Mouse (Mus musculus): ENCODE measurements at regions not wholly inside any gene's neighbourhood (a gene's known extent, or its start where the extent isn't known, plus 50 kb on each side); places are given as distances from the start of the nearest gene placed in this dataset.

- DNase-seq (ENCODE audit: low spot score): no peak
- Histone ChIP-seq H3K4me2 (replicated peaks; ENCODE audit: low read depth, low read length) (no peak overlapping the region), H3K9me3 (ENCODE audit: low read length) (no peaks in the 10 kb centered on the region), H3K36me3 (ENCODE audit: insufficient read depth, low read length) (no peaks in the 10 kb centered on the region), H3K4me1 (ENCODE audit: insufficient read depth, low read depth, low read length) (no peaks in the 10 kb centered on the region), H3K27ac (ENCODE audit: low read length) (no peak overlapping the region), H3K9ac (replicated peaks; ENCODE audit: low read depth) (no peak overlapping the region), H3K4me3 (ENCODE audit: low read depth, low read length) (no peak overlapping the region), H3K27me3 (replicated peaks; ENCODE audit: insufficient read depth, low read length) (no peaks in the 10 kb centered on the region)
- ATAC-seq: no peak
- no peak for TF ChIP-seq CTCF (IDR thresholded peaks at IDR 0.05)
- TF ChIP-seq EP300 (IDR thresholded peaks at IDR 0.05): no peak
- 54% methylated on average over 3 of the region's 3 CpGs for WGBS
These were observed 129.4 kb upstream of the Ncam1 start for GRCm38 (mm10) chr9:49928041-49928656.

DNA sequence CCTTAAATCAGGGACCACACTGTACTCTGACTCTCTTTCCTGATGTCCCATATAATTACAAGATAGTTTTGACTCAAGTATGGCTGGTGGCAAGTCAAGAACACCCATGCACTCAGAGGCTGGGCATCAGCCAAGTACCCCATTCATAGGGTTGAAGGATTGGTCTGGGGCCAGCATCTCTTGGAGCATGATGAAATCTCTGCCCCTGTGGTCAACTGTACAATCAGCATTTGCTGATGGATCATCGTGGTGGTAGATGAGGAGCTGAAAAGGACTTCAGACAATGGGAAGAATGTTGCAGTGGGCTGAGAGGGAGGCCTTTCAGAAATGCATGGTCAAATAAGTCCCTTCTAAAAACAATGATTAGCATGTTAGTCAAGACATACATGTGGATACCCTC, 128.6 kb upstream of the Ncam1 start:
- WGBS: 38% methylated on average over 1 of the region's 1 CpGs
- Histone ChIP-seq H3K9me3 (ENCODE audit: low read length) (no peaks in the 10 kb centered on the region), H3K27me3 (replicated peaks; ENCODE audit: insufficient read depth, low read length) (no peaks in the 10 kb centered on the region), H3K36me3 (ENCODE audit: insufficient read depth, low read length) (no peaks in the 10 kb centered on the region), H3K4me1 (ENCODE audit: insufficient read depth, low read depth, low read length) (no peaks in the 10 kb centered on the region), H3K27ac (ENCODE audit: low read length) (no peak overlapping the region), H3K4me2 (replicated peaks; ENCODE audit: low read depth, low read length) (no peak overlapping the region), H3K9ac (replicated peaks; ENCODE audit: low read depth) (no peak overlapping the region), H3K4me3 (ENCODE audit: low read depth, low read length) (no peak overlapping the region)
- no peak for ATAC-seq
- TF ChIP-seq EP300 (IDR thresholded peaks at IDR 0.05) (no peak), CTCF (IDR thresholded peaks at IDR 0.05) (no peak)
- no peak for DNase-seq (ENCODE audit: low spot score)

DNA sequence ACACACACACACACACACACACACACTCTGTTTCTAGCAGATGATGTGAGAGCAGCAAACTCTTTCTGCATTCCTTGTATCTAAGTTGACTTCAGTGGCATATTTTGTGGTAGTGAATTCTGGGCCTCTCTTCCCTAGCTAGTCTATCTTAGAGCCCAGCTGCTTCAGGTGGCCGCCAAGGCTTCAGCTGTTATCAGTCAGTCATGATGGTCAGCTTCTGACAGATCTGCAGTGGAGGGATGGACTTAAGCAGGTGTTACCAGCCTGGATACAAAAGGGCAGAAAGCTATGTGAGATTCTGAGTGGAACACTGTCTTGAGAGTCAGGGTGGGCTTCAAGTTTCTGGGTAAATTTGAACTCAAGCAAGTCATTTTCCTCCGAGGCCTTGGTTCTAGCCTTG, 127.1 kb upstream of the Ncam1 start:
- ATAC-seq: no peak
- 82% methylated on average over 2 of the region's 2 CpGs for WGBS
- no peak for TF ChIP-seq CTCF (IDR thresholded peaks at IDR 0.05)
- TF ChIP-seq EP300 (IDR thresholded peaks at IDR 0.05): no peak
- no peaks in the 10 kb centered on the region for H3K27me3 ChIP-seq (replicated peaks; ENCODE audit: insufficient read depth, low read length)
- no peak overlapping the region for H3K9ac ChIP-seq (replicated peaks; ENCODE audit: low read depth)
- H3K4me3 ChIP-seq (ENCODE audit: low read depth, low read length): no peak overlapping the region
- no peak overlapping the region for H3K27ac ChIP-seq (ENCODE audit: low read length)
- H3K36me3 ChIP-seq (ENCODE audit: insufficient read depth, low read length): no peaks in the 10 kb centered on the region
- H3K9me3 ChIP-seq (ENCODE audit: low read length): no peaks in the 10 kb centered on the region
- no peaks in the 10 kb centered on the region for H3K4me1 ChIP-seq (ENCODE audit: insufficient read depth, low read depth, low read length)
- DNase-seq (ENCODE audit: low spot score): no peak
- H3K4me2 ChIP-seq (replicated peaks; ENCODE audit: low read depth, low read length): no peak overlapping the region

GRCm38 (mm10) chr9:49923981-49924501, 125.3 kb upstream of the Ncam1 start:
- no peaks in the 10 kb centered on the region for H3K27me3 ChIP-seq (replicated peaks; ENCODE audit: insufficient read depth, low read length)
- no peak overlapping the region for H3K9ac ChIP-seq (replicated peaks; ENCODE audit: low read depth)
- no peaks in the 10 kb centered on the region for H3K36me3 ChIP-seq (ENCODE audit: insufficient read depth, low read length)
- H3K4me2 ChIP-seq (replicated peaks; ENCODE audit: low read depth, low read length): no peak overlapping the region
- H3K27ac ChIP-seq (ENCODE audit: low read length): no peak overlapping the region
- 8% methylated on average over 4 of the region's 4 CpGs for WGBS
- ATAC-seq (0 out of 2 replicates have a peak, but pooled peaks have one; percentile 9), DNase-seq (ENCODE audit: low spot score) (peak; percentile 30)
- no peak for TF ChIP-seq EP300 (IDR thresholded peaks at IDR 0.05)
- no peak for TF ChIP-seq CTCF (IDR thresholded peaks at IDR 0.05)
- H3K9me3 ChIP-seq (ENCODE audit: low read length): no peaks in the 10 kb centered on the region
- no peaks in the 10 kb centered on the region for H3K4me1 ChIP-seq (ENCODE audit: insufficient read depth, low read depth, low read length)
- H3K4me3 ChIP-seq (ENCODE audit: low read depth, low read length): no peak overlapping the region

DNA sequence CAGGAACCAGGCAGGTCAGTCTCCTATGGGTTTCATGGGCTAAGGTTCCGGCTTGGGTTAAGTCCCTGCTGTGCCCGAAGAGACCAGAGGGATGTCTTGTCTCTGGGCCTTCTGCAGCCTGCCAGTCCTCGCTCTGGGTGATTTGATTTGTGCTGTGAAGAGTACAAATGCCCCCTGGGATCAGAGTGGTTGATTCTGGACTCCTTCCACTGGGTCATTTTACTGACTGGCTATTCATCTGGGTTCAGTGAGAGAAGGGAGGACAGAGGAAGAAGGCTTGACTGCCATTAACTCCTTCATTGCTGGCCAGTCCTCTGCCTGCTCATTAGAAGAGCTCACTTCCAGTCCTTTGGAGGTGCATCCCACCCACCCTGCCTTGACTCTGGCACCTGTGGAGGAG, 124.0 kb upstream of the Ncam1 start:
- Histone ChIP-seq H3K27me3 (replicated peaks; ENCODE audit: insufficient read depth, low read length) (no peaks in the 10 kb centered on the region), H3K36me3 (ENCODE audit: insufficient read depth, low read length) (no peaks in the 10 kb centered on the region), H3K4me3 (ENCODE audit: low read depth, low read length) (no peak overlapping the region), H3K9ac (replicated peaks; ENCODE audit: low read depth) (no peak overlapping the region), H3K27ac (ENCODE audit: low read length) (no peak overlapping the region), H3K9me3 (ENCODE audit: low read length) (no peaks in the 10 kb centered on the region), H3K4me1 (ENCODE audit: insufficient read depth, low read depth, low read length) (no peaks in the 10 kb centered on the region), H3K4me2 (replicated peaks; ENCODE audit: low read depth, low read length) (no peak overlapping the region)
- WGBS: 75% methylated on average over 3 of the region's 3 CpGs
- no peak for ATAC-seq
- no peak for DNase-seq (ENCODE audit: low spot score)
- TF ChIP-seq CTCF (IDR thresholded peaks at IDR 0.05) (no peak), EP300 (IDR thresholded peaks at IDR 0.05) (no peak)

- Histone ChIP-seq H3K9me3 (ENCODE audit: low read length) (no peaks in the 10 kb centered on the region), H3K4me3 (ENCODE audit: low read depth, low read length) (no peak overlapping the region), H3K4me1 (ENCODE audit: insufficient read depth, low read depth, low read length) (no peaks in the 10 kb centered on the region), H3K4me2 (replicated peaks; ENCODE audit: low read depth, low read length) (no peak overlapping the region), H3K36me3 (ENCODE audit: insufficient read depth, low read length) (no peaks in the 10 kb centered on the region), H3K9ac (replicated peaks; ENCODE audit: low read depth) (no peak overlapping the region), H3K27me3 (replicated peaks; ENCODE audit: insufficient read depth, low read length) (no peaks in the 10 kb centered on the region), H3K27ac (ENCODE audit: low read length) (no peak overlapping the region)
- TF ChIP-seq EP300 (IDR thresholded peaks at IDR 0.05): no peak
- no peak for DNase-seq (ENCODE audit: low spot score)
- 20% methylated on average over 2 of the region's 2 CpGs for WGBS
- no peak for ATAC-seq
These were observed 123.4 kb upstream of the Ncam1 start for GRCm38 (mm10) chr9:49922162-49922561.

DNA sequence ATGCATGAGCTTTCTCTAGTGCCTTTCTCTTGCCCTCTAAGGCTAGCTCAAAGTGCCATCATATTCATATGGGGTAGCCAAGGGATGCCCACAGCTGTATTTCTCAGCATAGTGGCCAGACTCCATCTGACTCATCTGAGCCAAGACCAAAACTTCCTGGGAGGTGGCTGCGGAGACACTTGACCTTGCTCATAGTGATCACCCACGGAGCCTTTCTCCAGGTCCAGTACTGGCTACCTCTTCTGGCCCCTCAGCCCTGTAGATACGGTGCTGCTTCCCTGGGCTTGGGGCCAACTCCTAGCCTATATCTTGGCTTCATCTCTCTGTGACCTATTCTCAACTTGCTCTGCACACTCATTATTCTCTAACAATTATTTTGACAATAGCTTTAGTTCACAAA, 122.6 kb upstream of the Ncam1 start:
- no peaks in the 10 kb centered on the region for H3K4me1 ChIP-seq (ENCODE audit: insufficient read depth, low read depth, low read length)
- H3K9ac ChIP-seq (replicated peaks; ENCODE audit: low read depth): no peak overlapping the region
- DNase-seq (ENCODE audit: low spot score): no peak
- 77% methylated on average over 3 of the region's 3 CpGs for WGBS
- TF ChIP-seq EP300 (IDR thresholded peaks at IDR 0.05) (no peak), CTCF (IDR thresholded peaks at IDR 0.05) (no peak)
- H3K9me3 ChIP-seq (ENCODE audit: low read length): no peaks in the 10 kb centered on the region
- H3K36me3 ChIP-seq (ENCODE audit: insufficient read depth, low read length): no peaks in the 10 kb centered on the region
- no peaks in the 10 kb centered on the region for H3K27me3 ChIP-seq (replicated peaks; ENCODE audit: insufficient read depth, low read length)
- no peak overlapping the region for H3K4me2 ChIP-seq (replicated peaks; ENCODE audit: low read depth, low read length)
- no peak for ATAC-seq
- no peak overlapping the region for H3K27ac ChIP-seq (ENCODE audit: low read length)
- H3K4me3 ChIP-seq (ENCODE audit: low read depth, low read length): no peak overlapping the region

All from lung, postnatal 0 days (tissue).